Mouse (Mus musculus): Measurements from ENCODE around the gene Hip1r. TPM values are rescaled to one million over a fixed set of nuclear protein-coding genes. Genes with fewer than 3 reads are reported as not detected.

Gene Hip1r
- total RNA-seq (2021): 10 to 100 TPM; 82.6 to 85.0 TPM
- long read RNA-seq, experiment 1, full-length matches to known transcripts: 71 of 107 reads
- long read RNA-seq, experiment 1, partial matches to known transcripts: 24 of 107 reads
- long read RNA-seq, experiment 1, other reads (novel, unspliced or antisense): 12 of 107 reads
- long read RNA-seq, experiment 2, full-length matches to known transcripts: 47 of 74 reads
- long read RNA-seq, experiment 2, partial matches to known transcripts: 17 of 74 reads
- long read RNA-seq, experiment 2, other reads (novel, unspliced or antisense): 10 of 74 reads

- intact Hi-C loops (cut with DNase I): no loop called here
- peak in 1 of 2 experiments; percentile 74 for DNase-seq (ENCODE audit: low spot score in 2 of 2)
These were observed at the start of gene Hip1r for GRCm38 (mm10) chr5:123973299-123974178. Gene Hip1r, plus strand, starts transcription at chr5:123973628.

GRCm38 (mm10) chr5:123927118-123927517, 46.3 kb upstream of the Hip1r start, which contains the start of gene Gm43518:
Gene Gm43518, plus strand, starts transcription at chr5:123927418.
- intact Hi-C loops (cut with DNase I): no loop called here
- no peak for DNase-seq (ENCODE audit: low spot score in 2 of 2)

GRCm38 (mm10) chr5:123930508-123930989, 42.9 kb upstream of the Hip1r start, which contains the start of gene Ccdc62:
Gene Ccdc62, plus strand, starts transcription at chr5:123930679.
- peak; percentile 94 to 96 for DNase-seq (ENCODE audit: low spot score in 2 of 2)
- intact Hi-C loops (cut with DNase I): no loop called here

- intact Hi-C loops (cut with DNase I): no loop called here
- no peak for DNase-seq (ENCODE audit: low spot score in 2 of 2)
These were observed 42.3 kb upstream of the Hip1r start for GRCm38 (mm10) chr5:123931131-123931530.

- intact Hi-C loops (cut with DNase I): no loop called here
- no peak for DNase-seq (ENCODE audit: low spot score in 2 of 2)
These were observed 40.5 kb upstream of the Hip1r start for GRCm38 (mm10) chr5:123932927-123933326.

- no peak for DNase-seq (ENCODE audit: low spot score in 2 of 2)
- intact Hi-C loops (cut with DNase I): no loop called here
These were observed 39.9 kb upstream of the Hip1r start for GRCm38 (mm10) chr5:123933556-123933955.

- intact Hi-C loops (cut with DNase I): no loop called here
- no peak for DNase-seq (ENCODE audit: low spot score in 2 of 2)
These were observed 39.4 kb upstream of the Hip1r start for GRCm38 (mm10) chr5:123933957-123934591.

- no peak for DNase-seq (ENCODE audit: low spot score in 2 of 2)
- intact Hi-C loops (cut with DNase I): no loop called here
These were observed 37.5 kb upstream of the Hip1r start for GRCm38 (mm10) chr5:123935931-123936330.

GRCm38 (mm10) chr5:123938479-123938878, 34.9 kb upstream of the Hip1r start:
- intact Hi-C loops (cut with DNase I): no loop called here
- no peak for DNase-seq (ENCODE audit: low spot score in 2 of 2)

- intact Hi-C loops (cut with DNase I): loop anchor here (5.0 kb wide), 1 partner anchor 146 kb away; no protein-coding TSS in a partner anchor
These were observed 26.9 kb upstream of the Hip1r start for GRCm38 (mm10) chr5:123946546-123946945.

GRCm38 (mm10) chr5:123947041-123947761, 26.2 kb upstream of the Hip1r start:
- DNase-seq (ENCODE audit: low spot score in 2 of 2): peak; percentile 61 to 69
- intact Hi-C loops (cut with DNase I): loop anchor here (1.0 to 5.0 kb wide), 2 partner anchors 46 to 145 kb away; no protein-coding TSS in a partner anchor

More at GRCm38 (mm10) chr5:123946546-123946945, 26.9 kb upstream of the Hip1r start:
- no peak for DNase-seq (ENCODE audit: low spot score in 2 of 2)

- peak in 1 of 2 experiments; percentile 58 for DNase-seq (ENCODE audit: low spot score in 2 of 2)
- intact Hi-C loops (cut with DNase I): no loop called here
These were observed 20.9 kb upstream of the Hip1r start for GRCm38 (mm10) chr5:123952365-123953045.

GRCm38 (mm10) chr5:123957213-123957612, 16.2 kb upstream of the Hip1r start:
- intact Hi-C loops (cut with DNase I): no loop called here
- no peak for DNase-seq (ENCODE audit: low spot score in 2 of 2)

GRCm38 (mm10) chr5:123959018-123959417, 14.4 kb upstream of the Hip1r start:
- no peak for DNase-seq (ENCODE audit: low spot score in 2 of 2)
- intact Hi-C loops (cut with DNase I): no loop called here

- DNase-seq (ENCODE audit: low spot score in 2 of 2): no peak
- intact Hi-C loops (cut with DNase I): no loop called here
These were observed 13.3 kb upstream of the Hip1r start for GRCm38 (mm10) chr5:123960129-123960528.

- DNase-seq (ENCODE audit: low spot score in 2 of 2): no peak
- intact Hi-C loops (cut with DNase I): no loop called here
These were observed 12.4 kb upstream of the Hip1r start for GRCm38 (mm10) chr5:123961046-123961445.

- no peak for DNase-seq (ENCODE audit: low spot score in 2 of 2)
- intact Hi-C loops (cut with DNase I): no loop called here
These were observed 9.2 kb upstream of the Hip1r start for GRCm38 (mm10) chr5:123964208-123964607.

- DNase-seq (ENCODE audit: low spot score in 2 of 2): no peak
- intact Hi-C loops (cut with DNase I): no loop called here
These were observed 6.7 kb upstream of the Hip1r start for GRCm38 (mm10) chr5:123966759-123967158.

Data from left cerebral cortex, postnatal 14 days (tissue).